Mouse (Mus musculus) heart, adult 18-20 months (tissue): Measurements from ENCODE around the gene Dpm3. TPM values are rescaled to one million over a fixed set of nuclear protein-coding genes. Genes with fewer than 3 reads are reported as not detected.
"Not testable (repeated sequence)": the region's sequence is repeated elsewhere in the genome, so short reads cannot be mapped to it uniquely, and the experiment has no call there.

Experiments used
- DNase-seq, 2 experiments: peaks; one replicate each; pipeline ENCODE4 v3.0.0; 2021 to 2022; ENCODE audit warnings: mixed read lengths in 1 of 2
- long read RNA-seq, 2 experiments: library from polyadenylated mRNA; stranded (forward); transcript quantifications; one replicate each; pipeline ENCODE4 v2.0.0; 2021
- total RNA-seq, 2 experiments: library from RNA; stranded (reverse); gene quantifications; 2 replicates each; pipeline ENCODE4 v1.2.3; 2021

Dpm3 gene
- 10 to 100 TPM; 54.1 to 54.7 TPM for total RNA-seq
- long read RNA-seq, experiment 1, transcript Dpm3-201 (2 exons, 404 nt) = major isoform, 36 of 41 reads
- long read RNA-seq, experiment 1, partial matches to known transcripts = 0 of 41 reads
- long read RNA-seq, experiment 1, other reads (novel, unspliced or antisense) = 1 of 41 reads
- long read RNA-seq, experiment 2, transcript Dpm3-201 (2 exons, 404 nt) = major isoform, 25 of 28 reads
- long read RNA-seq, experiment 2, partial matches to known transcripts = 0 of 28 reads
- long read RNA-seq, experiment 2, other reads (novel, unspliced or antisense) = 0 of 28 reads

GRCm38 (mm10) chr3:89259076-89259475 is at the start of gene Dpm3:
Gene Dpm3 (plus strand): TSS chr3:89259358.
- DNase-seq = no peak

- DNase-seq = no peak
Observed at GRCm38 (mm10) chr3:89209731-89210130, 49.4 kb upstream of the Dpm3 start.

- no peak for DNase-seq
Observed at GRCm38 (mm10) chr3:89210162-89210561, 49.0 kb upstream of the Dpm3 start.

- peak in 1 of 2 experiments; percentile 50 for DNase-seq
Observed at GRCm38 (mm10) chr3:89210731-89211130, 48.4 kb upstream of the Dpm3 start.

GRCm38 (mm10) chr3:89213803-89214530 is 45.2 kb upstream of the Dpm3 start:
- peak; percentile 96 to 97 for DNase-seq

- DNase-seq = peak; percentile 49 to 58
Observed at GRCm38 (mm10) chr3:89214681-89215411, 44.3 kb upstream of the Dpm3 start, which contains the start of gene Thbs3. Gene Thbs3 (plus strand): TSS chr3:89215180.

GRCm38 (mm10) chr3:89215853-89216252 is 43.3 kb upstream of the Dpm3 start:
- DNase-seq = peak; percentile 80 to 91

- DNase-seq = not testable (repeated sequence)
Observed at GRCm38 (mm10) chr3:89216407-89216806, 42.8 kb upstream of the Dpm3 start.

- DNase-seq = no peak
Observed at GRCm38 (mm10) chr3:89218271-89218670, 40.9 kb upstream of the Dpm3 start.

- DNase-seq = no peak
Observed at GRCm38 (mm10) chr3:89219546-89219945, 39.6 kb upstream of the Dpm3 start.

GRCm38 (mm10) chr3:89221167-89221566 is 38.0 kb upstream of the Dpm3 start:
- no peak for DNase-seq

- no peak for DNase-seq
Observed at GRCm38 (mm10) chr3:89224796-89225195, 34.4 kb upstream of the Dpm3 start.

- DNase-seq = no peak
Observed at GRCm38 (mm10) chr3:89225321-89225815, 33.8 kb upstream of the Dpm3 start.

- DNase-seq = no peak
Observed at GRCm38 (mm10) chr3:89225918-89226317, 33.2 kb upstream of the Dpm3 start.

GRCm38 (mm10) chr3:89226361-89226760 is 32.8 kb upstream of the Dpm3 start:
- no peak for DNase-seq

GRCm38 (mm10) chr3:89226900-89227299 is 32.3 kb upstream of the Dpm3 start, which contains the start of gene Mtx1:
Gene Mtx1 (minus strand): TSS chr3:89227088.
- DNase-seq = no peak

- peak; percentile 85 to 88 for DNase-seq
Observed at GRCm38 (mm10) chr3:89227307-89228179, 31.6 kb upstream of the Dpm3 start.

GRCm38 (mm10) chr3:89228180-89228549 is 31.0 kb upstream of the Dpm3 start:
- peak; percentile 89 to 95 for DNase-seq

GRCm38 (mm10) chr3:89228836-89229235 is 30.3 kb upstream of the Dpm3 start, which contains the start of gene Muc1:
Gene Muc1 (plus strand): TSS chr3:89229057.
- DNase-seq = no peak

- DNase-seq = no peak
Observed at GRCm38 (mm10) chr3:89229276-89229675, 29.9 kb upstream of the Dpm3 start.

GRCm38 (mm10) chr3:89230561-89230960 is 28.6 kb upstream of the Dpm3 start:
- no peak for DNase-seq

- no peak for DNase-seq
Observed at GRCm38 (mm10) chr3:89231345-89231744, 27.8 kb upstream of the Dpm3 start.
